Mouse (Mus musculus) megakaryocyte, embryonic 14.5 days (primary cell): ENCODE measurements around the gene Impdh1. TPM values are rescaled to one million over a fixed set of nuclear protein-coding genes. Genes with fewer than 3 reads are reported as not detected.

Experiments
- H3K27me3 ChIP-seq: replicated peaks from 2 replicates; pipeline ENCODE3; 2012; ENCODE audit warnings: inconsistent platforms
- H3K36me3 ChIP-seq: replicated peaks from 2 replicates; pipeline ENCODE3; 2012; ENCODE audit warnings: low read length, inconsistent platforms, mixed read lengths
- H3K4me1 ChIP-seq: 2 replicates; pipeline ENCODE4 v1.6.1; 2012; ENCODE audit warnings: inconsistent platforms
- H3K4me3 ChIP-seq: replicated peaks from 2 replicates; pipeline ENCODE3; 2012; ENCODE audit warnings: moderate library complexity, mild to moderate bottlenecking, inconsistent platforms
- H3K9me3 ChIP-seq: 2 replicates; pipeline ENCODE4 v1.6.1; 2012; ENCODE audit warnings: inconsistent platforms
- FLI1 ChIP-seq: IDR thresholded peaks from 2 replicates; pipeline ENCODE4 v1.6.1; 2012; ENCODE audit warnings: low read length, inconsistent platforms, mixed read lengths
- GATA1 ChIP-seq: IDR thresholded peaks from 3 replicates; pipeline ENCODE4 v1.6.1; 2012; ENCODE audit warnings: mixed read lengths, low read length, inconsistent platforms, borderline replicate concordance
- polyA plus RNA-seq: library from polyadenylated mRNA; stranded (reverse); fragments of >175 nt; gene quantifications from 2 replicates; pipeline ENCODE4 v1.2.3, GENCODE M21; 2012; ENCODE audit warnings: low replicate concordance; ENCODE audit not compliant: insufficient read depth

Impdh1 gene
- polyA plus RNA-seq, 1 experiment, result 281 TPM

DNA sequence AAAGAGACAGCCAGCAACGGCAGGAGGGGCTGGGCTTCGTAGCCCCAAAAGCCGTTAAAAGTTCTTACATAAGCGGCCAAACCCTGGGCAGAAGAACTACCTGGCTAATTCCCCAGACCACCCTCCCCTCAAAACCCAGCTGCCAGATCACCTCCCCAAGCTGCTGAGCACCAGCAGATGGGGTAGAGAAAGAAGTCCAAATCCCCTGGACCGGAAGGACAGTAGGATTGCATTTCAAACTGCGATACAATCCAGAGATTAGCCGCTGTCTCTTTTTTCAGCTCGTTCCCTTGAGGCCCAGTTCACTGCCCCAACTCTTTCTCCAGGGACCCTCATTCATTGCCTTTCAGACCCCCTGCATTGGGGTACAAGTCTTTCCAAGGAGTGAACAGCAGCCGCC is 983 bp downstream of the Impdh1 start:
- Histone ChIP-seq H3K4me1 (peaks cover 62% of the 10 kb centered on the region), H3K4me3 (peak overlapping the region; percentile 96), H3K36me3 (no peaks in the 10 kb centered on the region), H3K27me3 (peaks cover 30% of the 10 kb centered on the region), H3K9me3 (no peaks in the 10 kb centered on the region)
- TF ChIP-seq GATA1 (no peak), FLI1 (no peak)

DNA sequence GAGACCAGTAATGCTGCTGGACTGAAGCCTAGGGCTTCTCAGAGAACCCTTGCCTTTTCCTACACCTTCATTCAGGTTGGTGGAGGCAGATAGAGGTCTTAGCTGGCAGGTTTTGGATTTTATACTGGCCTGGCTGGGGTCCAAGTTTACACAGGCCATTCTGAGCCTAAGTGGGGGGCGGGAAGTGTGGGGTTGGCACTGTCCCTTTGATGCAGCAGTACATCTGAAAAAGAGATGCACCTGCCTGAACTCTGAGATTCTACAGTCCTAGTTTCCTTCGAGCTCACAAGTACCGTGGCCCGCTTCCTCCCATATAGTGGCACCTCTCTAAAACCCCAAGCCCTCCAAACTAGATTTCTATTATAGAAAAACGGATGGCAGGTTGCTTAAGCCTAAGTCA is 1.4 kb downstream of the Impdh1 start:
- Histone ChIP-seq H3K27me3 (peaks cover 30% of the 10 kb centered on the region), H3K4me3 (peak overlapping the region; percentile 96), H3K36me3 (no peaks in the 10 kb centered on the region), H3K4me1 (peaks cover 66% of the 10 kb centered on the region), H3K9me3 (no peaks in the 10 kb centered on the region)
- TF ChIP-seq FLI1 (no peak), GATA1 (no peak)

DNA sequence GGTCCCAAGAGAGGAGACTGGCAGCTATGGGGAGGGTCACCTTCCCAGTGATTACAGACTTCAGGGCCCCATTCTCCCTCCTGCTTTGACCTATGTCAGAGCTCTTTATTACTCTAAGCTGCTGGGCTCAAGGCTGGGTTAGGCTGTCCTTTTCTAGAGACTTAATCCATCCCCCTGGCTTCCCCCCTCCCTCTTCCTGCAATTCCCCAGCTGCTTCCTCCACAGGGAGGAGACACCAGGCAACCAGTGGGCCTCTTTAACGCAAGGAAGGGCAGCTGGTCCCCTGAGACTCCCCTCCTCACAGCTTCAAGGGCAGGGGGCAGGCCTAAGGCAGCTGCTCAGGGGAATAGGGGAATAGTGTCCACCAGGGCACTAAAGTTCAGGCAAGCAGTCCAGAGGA is 1.9 kb downstream of the Impdh1 start:
- Histone ChIP-seq H3K9me3 (no peaks in the 10 kb centered on the region), H3K4me3 (peak overlapping the region; percentile 62), H3K27me3 (peaks cover 30% of the 10 kb centered on the region), H3K36me3 (peaks cover 3% of the 10 kb centered on the region), H3K4me1 (peaks cover 71% of the 10 kb centered on the region)
- no peak for TF ChIP-seq GATA1
- TF ChIP-seq FLI1, result no peak

DNA sequence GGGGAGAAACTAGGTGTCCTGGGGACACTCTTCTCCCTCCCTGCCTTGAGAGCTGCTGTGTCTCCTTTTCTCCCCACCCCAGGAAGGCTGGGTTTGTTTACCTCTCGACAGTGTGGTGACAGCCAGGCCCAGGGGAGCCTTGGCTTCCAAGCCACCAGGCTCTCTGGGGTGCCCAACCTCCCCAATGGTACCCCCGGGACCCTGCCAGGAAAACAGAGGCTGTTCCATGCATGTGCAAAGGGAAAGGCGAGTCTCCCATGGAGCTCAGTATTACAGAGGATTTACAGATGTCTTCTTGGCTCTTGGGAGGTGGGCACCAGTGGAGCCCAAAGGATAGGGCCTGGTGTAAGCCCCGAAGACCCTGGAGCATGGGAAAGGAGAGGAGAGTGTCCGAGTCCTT is 2.7 kb downstream of the Impdh1 start:
- H3K4me3 ChIP-seq, result peak overlapping the region; percentile 23
- peaks cover 30% of the 10 kb centered on the region for H3K27me3 ChIP-seq
- TF ChIP-seq FLI1 (no peak), GATA1 (no peak)
- H3K9me3 ChIP-seq, result no peaks in the 10 kb centered on the region
- peaks cover 79% of the 10 kb centered on the region for H3K4me1 ChIP-seq
- peaks cover 11% of the 10 kb centered on the region for H3K36me3 ChIP-seq

DNA sequence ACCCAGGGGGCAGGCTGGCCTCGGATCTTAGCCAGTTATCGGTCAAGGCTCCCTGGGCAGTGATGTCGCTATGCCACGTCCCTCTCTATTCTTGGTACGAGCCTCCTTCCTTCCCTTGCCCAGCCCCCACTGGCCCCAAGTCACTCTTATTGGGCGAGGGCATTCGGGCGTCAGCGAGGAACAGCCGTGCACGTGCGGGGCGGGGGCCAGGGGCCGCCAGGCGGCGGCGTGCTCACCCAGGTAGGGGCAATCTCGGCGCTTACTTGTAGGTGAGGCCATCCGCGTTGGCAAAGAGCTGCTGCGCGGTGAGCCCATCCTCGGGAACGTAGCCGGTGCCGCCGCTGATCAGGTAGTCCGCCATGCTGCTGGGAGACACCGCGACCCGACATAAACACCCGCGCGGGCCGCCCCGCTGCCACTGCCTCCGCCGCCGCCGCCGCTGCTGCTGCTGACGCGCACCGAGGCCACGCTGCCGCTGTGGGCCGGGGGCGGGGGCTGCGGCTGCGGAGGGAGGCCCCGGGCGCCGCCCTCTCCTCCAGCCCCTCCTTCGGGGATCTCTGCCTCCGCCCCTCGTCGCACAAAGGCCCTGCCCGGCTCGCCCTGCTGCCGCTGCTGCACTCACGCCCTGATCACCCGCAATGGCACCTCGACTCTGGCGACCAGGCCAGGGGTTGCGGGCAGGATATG is 4.2 kb downstream of the Impdh1 start:
- TF ChIP-seq FLI1, result no peak
- no peak for TF ChIP-seq GATA1
- peaks cover 26% of the 10 kb centered on the region for H3K27me3 ChIP-seq

DNA sequence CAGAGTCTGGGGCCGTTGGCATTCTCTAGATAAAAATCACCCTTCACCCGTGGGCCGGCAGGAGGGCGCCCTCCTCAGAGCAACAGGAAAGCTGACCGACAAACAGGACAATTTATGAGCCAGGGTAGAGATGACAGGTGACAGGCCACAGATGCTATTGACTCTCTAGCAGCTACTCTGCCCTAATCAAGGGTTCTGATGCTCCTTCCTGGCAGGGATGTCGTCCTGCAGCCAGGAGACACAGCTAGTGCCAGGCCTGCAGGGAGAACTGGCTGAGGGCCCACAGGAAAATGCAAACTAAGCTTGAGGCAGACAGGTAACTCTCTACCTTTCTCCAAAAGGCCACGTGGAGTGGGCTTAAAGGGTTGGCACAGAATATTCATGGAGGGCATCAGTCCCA is 5.0 kb downstream of the Impdh1 start:
- Histone ChIP-seq H3K4me1 (peaks cover 89% of the 10 kb centered on the region), H3K4me3 (peak overlapping the region; percentile 97), H3K27me3 (peaks cover 25% of the 10 kb centered on the region), H3K9me3 (no peaks in the 10 kb centered on the region), H3K36me3 (peaks cover 31% of the 10 kb centered on the region)
- no peak for TF ChIP-seq GATA1
- TF ChIP-seq FLI1, result no peak

More for the DNA sequence above, 4.2 kb downstream of the Impdh1 start:
- Histone ChIP-seq H3K4me1 (peaks cover 92% of the 10 kb centered on the region), H3K4me3 (peak overlapping the region; percentile 97), H3K36me3 (peaks cover 24% of the 10 kb centered on the region), H3K9me3 (no peaks in the 10 kb centered on the region)

DNA sequence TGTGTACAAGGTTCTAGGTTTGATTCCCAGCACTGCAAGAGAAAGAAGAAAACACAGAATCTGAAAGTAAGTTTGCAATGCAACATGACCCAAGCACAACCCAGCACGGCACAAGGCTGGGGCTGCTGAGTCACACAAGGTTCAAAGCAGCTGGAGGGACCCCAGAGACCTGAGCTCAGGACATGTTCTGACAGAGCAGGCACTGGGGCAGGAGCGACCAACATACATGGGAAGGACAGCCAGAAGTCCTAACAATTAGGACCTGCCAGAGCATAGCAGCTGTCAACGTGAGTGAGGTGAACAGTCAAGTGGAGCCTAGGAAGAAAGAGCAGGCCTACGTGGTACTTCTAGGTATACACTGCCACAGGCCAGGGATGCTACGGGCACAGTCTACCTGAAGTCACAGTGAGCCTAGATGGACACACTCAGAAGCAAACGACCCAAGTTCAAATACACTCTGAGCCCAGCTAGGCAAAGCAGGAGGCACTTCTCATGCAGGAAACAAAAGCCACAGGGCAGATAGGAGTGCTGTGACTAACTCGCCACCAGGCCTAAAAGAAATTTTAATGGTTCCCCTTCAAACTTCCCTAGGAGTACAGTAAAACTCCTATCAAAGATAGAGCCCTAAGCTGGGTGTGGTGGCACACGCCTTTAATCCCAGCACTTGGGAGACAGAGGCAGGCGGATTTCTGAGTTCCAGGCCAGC is 5.8 kb downstream of the Impdh1 start:
- peaks cover 83% of the 10 kb centered on the region for H3K4me1 ChIP-seq
- H3K9me3 ChIP-seq, result no peaks in the 10 kb centered on the region
- H3K27me3 ChIP-seq, result peaks cover 20% of the 10 kb centered on the region
- peaks cover 38% of the 10 kb centered on the region for H3K36me3 ChIP-seq
- no peak for TF ChIP-seq GATA1
- TF ChIP-seq FLI1, result no peak
- H3K4me3 ChIP-seq, result peak overlapping the region; percentile 83

DNA sequence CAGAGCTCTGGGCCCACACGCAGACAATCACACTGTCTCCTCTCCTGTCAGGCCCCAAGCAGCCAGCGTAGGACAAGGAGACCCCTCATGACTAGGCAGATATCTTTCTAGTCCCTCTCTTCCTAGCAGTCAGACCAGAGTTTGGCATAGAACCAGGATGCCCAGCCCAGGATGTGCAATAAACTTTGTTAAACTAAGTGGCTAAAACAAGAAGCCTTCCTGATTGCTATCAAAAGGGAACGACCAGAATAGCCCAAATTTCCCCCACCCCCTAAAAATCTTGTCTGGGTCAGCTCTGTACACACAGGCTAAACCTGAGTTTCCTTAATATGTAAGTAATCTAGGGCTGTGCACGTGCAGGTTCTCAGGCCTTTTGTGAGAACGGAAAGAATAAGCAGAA is 8.0 kb downstream of the Impdh1 start:
- Histone ChIP-seq H3K9me3 (no peaks in the 10 kb centered on the region), H3K4me1 (peaks cover 68% of the 10 kb centered on the region), H3K27me3 (peaks cover under 1% of the 10 kb centered on the region), H3K4me3 (no peak overlapping the region), H3K36me3 (peaks cover 60% of the 10 kb centered on the region)
- no peak for TF ChIP-seq GATA1
- no peak for TF ChIP-seq FLI1

DNA sequence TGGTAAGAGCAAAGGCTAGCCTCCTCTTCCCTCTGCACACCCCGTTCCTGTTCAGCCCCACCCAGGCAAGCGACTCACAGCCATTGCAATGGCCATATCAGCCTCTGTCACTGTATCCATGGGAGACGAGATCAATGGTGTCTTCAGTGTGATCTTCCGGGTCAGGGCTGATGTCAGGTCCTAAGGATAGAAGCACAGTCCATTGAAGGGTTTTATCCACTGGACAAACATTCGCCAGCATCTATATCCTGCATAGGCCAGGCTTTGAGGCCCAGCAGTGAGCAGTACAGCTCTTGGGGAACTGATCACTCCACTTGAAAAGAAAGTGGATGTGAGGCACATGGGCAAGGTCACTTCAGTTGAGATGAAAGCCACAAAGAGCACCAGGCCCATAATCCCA is 9.1 kb downstream of the Impdh1 start:
- TF ChIP-seq FLI1 (no peak), GATA1 (no peak)
- Histone ChIP-seq H3K36me3 (peaks cover 72% of the 10 kb centered on the region), H3K4me3 (no peak overlapping the region), H3K9me3 (no peaks in the 10 kb centered on the region), H3K27me3 (no peaks in the 10 kb centered on the region), H3K4me1 (peaks cover 56% of the 10 kb centered on the region)

DNA sequence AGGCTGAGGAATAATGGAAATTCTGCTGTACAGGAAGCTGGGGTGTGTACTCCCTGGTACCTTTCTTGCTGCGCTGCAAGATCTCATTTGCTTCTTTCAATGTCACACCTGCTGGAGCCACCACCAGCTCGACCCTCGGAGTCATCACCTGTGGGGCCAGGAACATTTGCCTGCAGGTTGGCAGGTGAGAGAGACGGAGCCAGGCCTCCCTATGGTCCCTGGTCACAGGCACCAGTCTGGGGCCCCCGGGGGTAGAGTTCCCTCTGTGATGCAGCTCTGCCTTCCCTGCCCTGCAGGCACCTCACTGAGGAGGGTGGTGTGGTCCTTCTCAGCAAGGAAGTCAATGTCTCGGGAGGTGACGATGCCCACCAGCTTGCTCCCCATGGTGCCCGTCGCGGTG is 10.2 kb downstream of the Impdh1 start:
- peaks cover 82% of the 10 kb centered on the region for H3K36me3 ChIP-seq
- H3K4me3 ChIP-seq, result no peak overlapping the region
- H3K27me3 ChIP-seq, result no peaks in the 10 kb centered on the region
- peaks cover 46% of the 10 kb centered on the region for H3K4me1 ChIP-seq
- H3K9me3 ChIP-seq, result no peaks in the 10 kb centered on the region
- no peak for TF ChIP-seq GATA1
